19 mouse cellular contexts compared by ENCODE assay signal in genomic region chr8:44930058-44930457, GRCm38 (mm10). TPM values are rescaled to one million over a fixed set of nuclear protein-coding genes. Genes with fewer than 3 reads are reported as not detected.
A peak's percentile ranks its signal among the peaks of the same experiment; 100 is the strongest.
DNase-seq lines count a peak whose midpoint lies in the region; ATAC-seq lines count a peak whose summit lies in the region.
"Had no signal": no experiment of that assay in that cellular context is flagged by ENCODE, and none has a peak within 500 bp of the region (broad histone marks: within the 10 kb centered on the region; RNA-seq: fewer than 3 reads in every experiment).

No protein-coding gene starts in this region.

- H3K4me1 ChIP-seq in midbrain, embryonic 11.5 days (ENCODE audit: control insufficient read depth, insufficient read depth, low read length), result no peaks in the 10 kb centered on the region; the same call in 1 of the 2 replicates
- H3K4me1 ChIP-seq in midbrain, embryonic 13.5 days (replicated peaks), result peaks cover 11% of the 10 kb centered on the region

- no peaks in the 10 kb centered on the region for H3K9me3 ChIP-seq in midbrain, embryonic 11.5 days (ENCODE audit: control insufficient read depth, low read length)
- H3K9me3 ChIP-seq in midbrain, embryonic 13.5 days, result no peaks in the 10 kb centered on the region

- H3K27ac ChIP-seq in midbrain, embryonic 11.5 days (ENCODE audit: low read depth, low read length), result no peak overlapping the region
- H3K27ac ChIP-seq in midbrain, embryonic 13.5 days, result no peak overlapping the region

- no peaks in the 10 kb centered on the region for H3K36me3 ChIP-seq in midbrain, embryonic 11.5 days (ENCODE audit: control insufficient read depth, insufficient read depth, low read length)
- H3K36me3 ChIP-seq in midbrain, embryonic 13.5 days, result no peaks in the 10 kb centered on the region
- H3K36me3 ChIP-seq: G1E had no signal

- peak; percentile 55 for DNase-seq in heart, adult 11 months
- no peak for DNase-seq in heart, adult 18-20 months
- DNase-seq in midbrain, embryonic 11.5 days (ENCODE audit: low spot score, missing footprints), result peak; percentile 69
- DNase-seq: adrenal gland, adult 2 months; adrenal gland, adult 8-10 months; adrenal gland, postnatal 10 days; adrenal gland, postnatal 14 days; adrenal gland, postnatal 25 days; adrenal gland, postnatal 36 days; B cell, adult 2 months; cerebellum, adult 11 months; cerebellum, adult 11-12 months; cerebellum, adult 18-20 months had no signal

- no peak overlapping the region for H3K4me3 ChIP-seq in midbrain, embryonic 11.5 days (ENCODE audit: low read depth, low read length)
- H3K4me3 ChIP-seq in midbrain, embryonic 13.5 days (replicated peaks), result no peak overlapping the region

- no peak overlapping the region for H3K4me2 ChIP-seq in midbrain, embryonic 11.5 days
- no peak overlapping the region for H3K4me2 ChIP-seq in midbrain, embryonic 13.5 days (replicated peaks)

- no peak for ATAC-seq in midbrain, embryonic 11.5 days (ENCODE audit: low FRiP score)
- no peak for ATAC-seq in midbrain, embryonic 13.5 days
- ATAC-seq: activated CD4-positive, CD25-positive, alpha-beta regulatory T cell, adult 4 months; CD4-positive, CD25-positive, alpha-beta regulatory T cell, adult 4 months; Patski had no signal

- WGBS in midbrain, embryonic 11.5 days, result 82% methylated on average over 3 of the region's 3 CpGs
- WGBS in midbrain, embryonic 13.5 days, result 93% methylated on average over 3 of the region's 3 CpGs

- H3K27me3 ChIP-seq in midbrain, embryonic 11.5 days (ENCODE audit: control insufficient read depth, insufficient read depth, low read length), result no peaks in the 10 kb centered on the region
- 0 out of 2 replicates have a peak, but pooled peaks cover 5% of the 10 kb centered on the region for H3K27me3 ChIP-seq in midbrain, embryonic 13.5 days
- H3K27me3 ChIP-seq: CH12.LX, Patski had no signal

- no peak overlapping the region for H3K9ac ChIP-seq in midbrain, embryonic 11.5 days (ENCODE audit: low read length)
- H3K9ac ChIP-seq in midbrain, embryonic 13.5 days (replicated peaks), result no peak overlapping the region

RNA-seq across cellular contexts. Expression of gene Fat1, which starts 5.2 kb away (rescaled TPM):
- 10 to 100 TPM; 13.8 to 14.1 TPM for total RNA-seq in heart, adult 18-20 months (2021)
- polyA plus RNA-seq in midbrain, embryonic 11.5 days (2014; fragmentation: Nextera tagmentation; extraction: Ambion mirVana), result 23.1 and 25.1 TPM in 2 replicates
- polyA plus RNA-seq in midbrain, embryonic 13.5 days (2015; fragmentation: Nextera tagmentation; extraction: Ambion mirVana), result 10.9 and 11.9 TPM in 2 replicates
- polyA plus RNA-seq: G1E had no signal

Comparison
In these comparisons a context has a peak if more than half of its experiments do, and no peak if none do; other contexts are left out.
1. DNase-seq: peak in heart, adult 11 months (single experiment) and midbrain, embryonic 11.5 days (single experiment); none in heart, adult 18-20 months (0 of 2).